Mouse (Mus musculus) ovary, postnatal 14 days (tissue): Measurements from ENCODE around the gene Ncl.

ENCODE experiments used
- DNase-seq: peaks from one replicate; pipeline ENCODE4 v3.0.0; 2022; ENCODE audit warnings: low spot score

The Ncl gene

DNA sequence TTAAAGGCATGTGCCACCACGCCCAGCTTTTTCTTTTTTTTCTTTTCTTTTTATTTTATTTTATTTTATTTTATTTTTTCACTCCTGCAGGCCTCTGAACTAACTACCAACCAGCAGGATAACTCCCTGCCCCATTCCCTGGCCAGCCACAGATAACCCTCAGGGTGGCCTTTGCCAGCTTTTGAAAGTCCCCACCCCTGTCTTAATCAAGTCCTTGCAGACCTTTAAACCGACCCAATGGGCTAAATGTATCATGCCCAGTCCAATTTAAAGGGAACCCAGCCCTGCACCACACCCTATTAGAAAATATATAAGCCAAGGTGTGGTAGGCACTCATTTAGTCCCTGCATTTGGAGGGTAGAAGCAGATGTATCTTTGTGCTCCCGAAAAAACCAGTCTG, 46.9 kb downstream of the Ncl start:
- DNase-seq, result no peak

GRCm38 (mm10) chr1:86311467-86312005, 47.7 kb downstream of the Ncl start:
- no peak for DNase-seq

DNA sequence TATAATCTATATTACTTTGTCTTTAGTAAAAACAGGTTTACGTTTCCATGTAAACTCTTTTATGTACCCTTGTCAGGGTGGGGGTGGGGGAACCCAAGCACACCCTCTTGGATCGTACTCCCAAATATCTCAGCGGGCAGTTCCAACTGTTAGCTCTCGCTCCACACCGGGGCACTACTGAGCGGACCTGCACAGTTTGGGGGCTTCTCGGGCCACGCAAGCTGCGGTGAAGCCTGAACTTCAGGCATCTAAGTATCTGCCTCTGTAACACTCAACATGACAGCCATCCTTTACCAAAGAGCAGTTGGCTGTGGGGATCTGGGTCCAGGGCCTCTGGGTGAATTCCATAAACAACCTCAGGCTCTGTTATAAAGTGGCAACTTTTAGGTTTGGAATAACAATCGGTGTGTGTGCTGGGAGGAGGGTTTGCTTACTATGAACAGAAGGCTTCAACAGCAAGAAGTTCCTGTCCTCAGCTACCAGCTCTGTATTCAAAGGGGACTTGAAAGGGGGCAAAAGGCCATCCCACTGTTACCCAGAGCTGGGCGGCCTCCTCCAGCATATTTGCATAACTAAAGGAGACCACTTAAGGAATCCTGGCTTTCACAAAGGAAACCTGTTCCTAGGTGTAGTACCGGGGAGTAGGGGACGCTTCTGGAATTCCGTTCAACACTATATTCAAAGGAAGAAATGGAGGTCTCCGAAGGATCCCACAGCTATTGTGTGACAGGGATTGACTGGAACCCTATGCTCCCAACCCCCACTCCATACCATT, 48.5 kb downstream of the Ncl start:
- DNase-seq, result no peak

DNA sequence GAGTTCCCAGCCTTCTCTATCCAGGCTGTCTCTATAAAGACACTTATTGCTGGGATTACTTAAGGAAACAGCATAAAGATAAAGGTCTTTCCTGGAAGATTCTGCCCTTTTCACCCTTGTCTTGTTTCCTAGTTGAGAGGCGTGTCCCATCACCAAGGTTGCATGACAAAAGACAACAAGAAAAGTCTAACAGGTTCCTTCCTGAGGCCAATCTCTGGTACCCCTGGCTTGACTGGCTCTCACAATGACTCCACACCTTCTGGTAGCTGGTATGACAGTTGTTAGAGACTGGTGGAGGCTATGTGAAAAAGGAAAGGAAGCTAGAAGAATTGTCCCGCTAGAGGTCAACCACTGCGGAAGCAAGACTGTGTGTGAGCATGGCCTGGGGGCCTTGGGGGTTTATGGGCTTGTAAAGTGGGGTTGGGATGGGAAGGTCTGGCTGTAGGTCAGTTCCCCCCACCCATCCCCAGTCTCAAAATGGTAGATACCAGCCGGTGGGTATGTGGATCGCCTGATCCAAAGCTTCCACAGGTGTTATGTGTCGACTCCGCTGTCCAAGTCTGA, 49.8 kb downstream of the Ncl start:
- no peak for DNase-seq

- no peak for DNase-seq
Observed at GRCm38 (mm10) chr1:86307871-86308641, 51.1 kb downstream of the Ncl start.

GRCm38 (mm10) chr1:86307177-86307762, 51.9 kb downstream of the Ncl start:
- no peak for DNase-seq

DNA sequence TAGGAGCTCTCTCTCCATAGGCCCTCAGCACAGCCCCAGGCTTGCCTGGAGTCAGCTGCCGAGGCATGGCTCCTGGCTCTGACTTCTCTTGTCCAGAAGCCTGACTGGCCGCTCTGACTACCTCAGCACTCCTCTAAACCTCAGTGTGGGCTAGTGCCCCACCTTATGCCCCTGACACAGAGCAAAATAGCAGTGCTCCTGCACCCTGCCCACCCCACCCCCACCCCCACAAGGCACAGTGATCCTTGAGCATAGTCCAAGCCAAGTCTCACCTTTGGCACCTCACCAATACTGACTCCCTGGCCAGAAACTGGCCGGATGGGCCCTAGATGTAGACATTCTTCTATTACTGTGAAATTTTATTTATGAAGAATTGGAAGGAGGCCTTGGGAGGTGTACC, 52.5 kb downstream of the Ncl start:
- DNase-seq, result no peak

DNA sequence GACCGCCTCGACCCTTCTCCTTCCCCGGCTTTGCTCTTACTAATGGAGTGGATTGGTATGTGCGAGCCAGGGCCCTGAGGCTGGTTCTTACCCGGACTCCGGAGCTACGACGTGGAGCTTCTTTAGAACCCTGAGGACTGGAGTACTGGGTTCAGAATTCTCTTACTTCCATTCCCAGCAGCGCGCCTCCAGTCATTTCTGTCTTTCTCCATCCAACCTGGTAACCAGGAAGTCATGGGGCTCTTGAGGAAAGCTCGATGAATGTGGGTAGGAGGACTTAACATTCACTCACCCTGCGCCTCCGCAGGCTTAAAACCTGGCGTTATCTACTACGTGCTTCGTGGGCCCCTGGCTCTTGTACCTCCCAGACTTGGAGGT, 55.3 kb downstream of the Ncl start:
- DNase-seq, result no peak

- peak; percentile 59 for DNase-seq
Observed at GRCm38 (mm10) chr1:86303063-86303872, 55.9 kb downstream of the Ncl start.

GRCm38 (mm10) chr1:86302532-86302931, 56.7 kb downstream of the Ncl start, which contains the start of gene B3gnt7:
Gene B3gnt7 (plus strand): TSS chr1:86302832.
- DNase-seq, result no peak

DNA sequence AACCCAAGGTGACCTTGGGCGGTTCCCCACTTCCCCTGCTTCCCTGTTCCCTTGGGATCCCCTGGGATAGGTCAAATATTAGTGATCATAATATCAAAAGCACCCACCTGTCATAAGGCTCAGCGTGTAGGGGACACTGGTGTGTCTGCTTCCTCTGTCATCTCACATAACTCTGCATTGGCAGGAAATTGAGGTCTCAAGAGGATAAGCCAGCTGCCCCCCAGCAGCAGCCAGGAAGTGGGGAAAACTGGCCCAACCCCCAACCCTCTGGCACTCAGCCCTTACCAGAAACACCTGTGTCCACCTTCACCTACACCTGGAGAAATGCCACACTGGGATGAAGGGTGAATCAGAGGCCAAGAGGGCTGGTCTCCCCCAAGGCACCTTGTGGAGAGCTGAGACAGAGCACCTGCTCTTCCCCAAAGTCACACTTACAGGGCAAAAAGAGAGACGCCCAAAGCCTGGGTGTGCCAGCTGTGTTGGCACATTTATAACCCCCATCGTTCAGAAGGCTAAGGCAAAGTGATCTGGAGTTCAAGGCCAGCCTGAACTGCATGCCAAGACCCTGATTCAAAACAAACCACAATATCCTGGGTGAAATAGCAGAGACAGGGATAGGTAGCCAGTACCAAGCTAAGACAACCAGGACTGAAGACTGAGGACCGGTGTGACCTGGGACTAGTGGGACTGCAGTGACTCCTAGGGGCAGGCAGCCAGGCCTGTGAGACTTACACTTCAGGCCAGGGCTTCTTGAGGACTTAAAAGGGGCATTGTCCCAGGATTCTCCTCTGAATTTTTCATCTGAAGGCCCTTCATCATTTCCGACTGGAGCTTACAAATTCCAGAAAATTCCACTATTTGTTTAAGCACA, 57.7 kb downstream of the Ncl start:
- DNase-seq, result no peak

DNA sequence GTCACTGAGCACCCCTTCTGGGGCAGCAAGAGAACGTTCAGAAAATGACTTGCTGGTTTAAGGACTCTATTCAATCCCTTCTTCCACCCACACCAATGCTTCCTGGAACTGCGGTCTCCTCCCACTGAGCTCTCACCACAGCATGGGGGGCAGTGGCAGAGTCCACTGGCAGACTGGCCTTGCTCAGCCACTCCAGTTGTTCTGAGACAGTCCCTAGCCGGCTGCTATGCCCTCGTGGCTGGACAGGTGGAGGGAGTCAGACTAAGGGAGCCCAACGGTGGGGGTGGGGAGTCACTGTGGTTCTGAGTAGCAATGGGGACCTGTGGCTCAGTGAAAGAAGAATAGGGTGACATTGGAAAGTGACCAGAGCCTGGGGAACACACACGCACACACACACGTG, 58.5 kb downstream of the Ncl start:
- no peak for DNase-seq

GRCm38 (mm10) chr1:86300093-86300492, 59.1 kb downstream of the Ncl start:
- no peak for DNase-seq
